Mouse (Mus musculus) erythroblast, adult 5-6 weeks (primary cell): ENCODE measurements around the gene B3galt6. TPM values are rescaled to one million over a fixed set of nuclear protein-coding genes. Genes with fewer than 3 reads are reported as not detected.

Experiments
- total RNA-seq, 2 experiments: library from RNA; stranded (forward) in 1 of 2; stranded (reverse) in 1 of 2; fragments of 150-400 nt in 1 of 2; fragments of 200-764, 138-1000 nt in 1 of 2; gene quantifications; 2 replicates each; pipeline versions ENCODE4 v1.2.3 to v1.2.4; 2015 to 2017; ENCODE audit warnings: low replicate concordance in 2 of 2

B3galt6 gene
- total RNA-seq, 2 experiments from 2014 or later, result 1.2 to 4.4 TPM

Other genes with a start within 250 kb of the B3galt6 start
- 4.6 and 14.0 TPM in 2 replicates for gene Atad3a, start 231.6 kb downstream of the B3galt6 start, total RNA-seq (2015; ENCODE audit: low replicate concordance)
- 11.9 and 17.4 TPM in 2 replicates for gene Atad3a, start 231.6 kb downstream of the B3galt6 start, total RNA-seq (2017; ENCODE audit: low replicate concordance)
- not detected in 2 replicates for gene Vwa1, start 218.0 kb downstream of the B3galt6 start, total RNA-seq (2015; ENCODE audit: low replicate concordance)
- not detected in 2 replicates for gene Vwa1, start 218.0 kb downstream of the B3galt6 start, total RNA-seq (2017; ENCODE audit: low replicate concordance)
- gene Tmem88b, start 206.8 kb downstream of the B3galt6 start, total RNA-seq (2015; ENCODE audit: low replicate concordance), result 1.3 TPM in 1 of 2 replicates, not detected in the other
- 0.42 and 1.3 TPM in 2 replicates for gene Tmem88b, start 206.8 kb downstream of the B3galt6 start, total RNA-seq (2017; ENCODE audit: low replicate concordance)
- 2.5 TPM in 1 of 2 replicates, not detected in the other for gene Ankrd65, start 202.2 kb downstream of the B3galt6 start, total RNA-seq (2015; ENCODE audit: low replicate concordance)
- 1.7 and 4.3 TPM in 2 replicates for gene Ankrd65, start 202.2 kb downstream of the B3galt6 start, total RNA-seq (2017; ENCODE audit: low replicate concordance)
- gene Mrpl20, start 189.8 kb downstream of the B3galt6 start, total RNA-seq (2015; ENCODE audit: low replicate concordance), result 33.0 and 33.8 TPM in 2 replicates
- gene Mrpl20, start 189.8 kb downstream of the B3galt6 start, total RNA-seq (2017; ENCODE audit: low replicate concordance), result 18.9 and 45.0 TPM in 2 replicates
- 117 and 136 TPM in 2 replicates for gene Ccnl2, start 180.2 kb downstream of the B3galt6 start, total RNA-seq (2015; ENCODE audit: low replicate concordance)
- 187 and 202 TPM in 2 replicates for gene Ccnl2, start 180.2 kb downstream of the B3galt6 start, total RNA-seq (2017; ENCODE audit: low replicate concordance)
- gene Aurkaip1, start 161.4 kb downstream of the B3galt6 start, total RNA-seq (2015; ENCODE audit: low replicate concordance), result 25.0 and 35.9 TPM in 2 replicates
- 48.7 and 56.0 TPM in 2 replicates for gene Aurkaip1, start 161.4 kb downstream of the B3galt6 start, total RNA-seq (2017; ENCODE audit: low replicate concordance)
- gene Mxra8, start 153.0 kb downstream of the B3galt6 start, total RNA-seq (2015; ENCODE audit: low replicate concordance), result 2.1 TPM in 1 of 2 replicates, not detected in the other
- gene Mxra8, start 153.0 kb downstream of the B3galt6 start, total RNA-seq (2017; ENCODE audit: low replicate concordance), result not detected in 2 replicates
- 3.7 and 6.7 TPM in 2 replicates for gene Dvl1, start 145.2 kb downstream of the B3galt6 start, total RNA-seq (2015; ENCODE audit: low replicate concordance)
- 4.8 and 6.3 TPM in 2 replicates for gene Dvl1, start 145.2 kb downstream of the B3galt6 start, total RNA-seq (2017; ENCODE audit: low replicate concordance)
- gene Tas1r3, start 129.3 kb downstream of the B3galt6 start, total RNA-seq (2015; ENCODE audit: low replicate concordance), result not detected in 2 replicates
- gene Tas1r3, start 129.3 kb downstream of the B3galt6 start, total RNA-seq (2017; ENCODE audit: low replicate concordance), result 0.14 and 0.85 TPM in 2 replicates
- gene Cptp, start 123.2 kb downstream of the B3galt6 start, total RNA-seq (2015; ENCODE audit: low replicate concordance), result 1.5 and 1.7 TPM in 2 replicates
- gene Cptp, start 123.2 kb downstream of the B3galt6 start, total RNA-seq (2017; ENCODE audit: low replicate concordance), result 2.5 and 6.4 TPM in 2 replicates
- gene Ints11, start 123.1 kb downstream of the B3galt6 start, total RNA-seq (2015; ENCODE audit: low replicate concordance), result 5.6 and 10.0 TPM in 2 replicates
- 7.8 and 8.5 TPM in 2 replicates for gene Ints11, start 123.1 kb downstream of the B3galt6 start, total RNA-seq (2017; ENCODE audit: low replicate concordance)
- gene Pusl1, start 100.9 kb downstream of the B3galt6 start, total RNA-seq (2015; ENCODE audit: low replicate concordance), result 2.3 and 5.9 TPM in 2 replicates
- gene Pusl1, start 100.9 kb downstream of the B3galt6 start, total RNA-seq (2017; ENCODE audit: low replicate concordance), result 2.2 and 5.3 TPM in 2 replicates
- 5.6 and 10.0 TPM in 2 replicates for gene Acap3, start 100.8 kb downstream of the B3galt6 start, total RNA-seq (2015; ENCODE audit: low replicate concordance)
- 4.3 and 23.7 TPM in 2 replicates for gene Acap3, start 100.8 kb downstream of the B3galt6 start, total RNA-seq (2017; ENCODE audit: low replicate concordance)
- gene Ube2j2, start 48.8 kb downstream of the B3galt6 start, total RNA-seq (2015; ENCODE audit: low replicate concordance), result 9.4 and 19.4 TPM in 2 replicates
- 25.6 and 41.3 TPM in 2 replicates for gene Ube2j2, start 48.8 kb downstream of the B3galt6 start, total RNA-seq (2017; ENCODE audit: low replicate concordance)
- gene C1qtnf12, start 30.3 kb downstream of the B3galt6 start, total RNA-seq (2015; ENCODE audit: low replicate concordance), result 99.9 and 100 TPM in 2 replicates
- gene C1qtnf12, start 30.3 kb downstream of the B3galt6 start, total RNA-seq (2017; ENCODE audit: low replicate concordance), result 21.5 and 35.8 TPM in 2 replicates
- 11.1 and 16.7 TPM in 2 replicates for gene Sdf4, start 223 bp upstream of the B3galt6 start, total RNA-seq (2015; ENCODE audit: low replicate concordance)
- gene Sdf4, start 223 bp upstream of the B3galt6 start, total RNA-seq (2017; ENCODE audit: low replicate concordance), result 101 and 127 TPM in 2 replicates
- 5.2 TPM in 1 of 2 replicates, not detected in the other for gene Tnfrsf4, start 21.2 kb upstream of the B3galt6 start, total RNA-seq (2015; ENCODE audit: low replicate concordance)
- 5.5 TPM in 1 of 2 replicates, not detected in the other for gene Tnfrsf4, start 21.2 kb upstream of the B3galt6 start, total RNA-seq (2017; ENCODE audit: low replicate concordance)
- 16.5 TPM in 1 of 2 replicates, not detected in the other for gene Tnfrsf18, start 33.5 kb upstream of the B3galt6 start, total RNA-seq (2015; ENCODE audit: low replicate concordance)
- gene Tnfrsf18, start 33.5 kb upstream of the B3galt6 start, total RNA-seq (2017; ENCODE audit: low replicate concordance), result 2.3 and 2.9 TPM in 2 replicates
- not detected in 2 replicates for gene Ttll10, start 66.8 kb upstream of the B3galt6 start, total RNA-seq (2015; ENCODE audit: low replicate concordance)
- gene Ttll10, start 66.8 kb upstream of the B3galt6 start, total RNA-seq (2017; ENCODE audit: low replicate concordance), result not detected in 2 replicates
- gene 9430015G10Rik, start 117.3 kb upstream of the B3galt6 start, total RNA-seq (2015; ENCODE audit: low replicate concordance), result 5.2 and 7.7 TPM in 2 replicates
- gene 9430015G10Rik, start 117.3 kb upstream of the B3galt6 start, total RNA-seq (2017; ENCODE audit: low replicate concordance), result 11.6 and 16.0 TPM in 2 replicates
- not detected in 2 replicates for gene Rnf223, start 137.9 kb upstream of the B3galt6 start, total RNA-seq (2015; ENCODE audit: low replicate concordance)
- not detected in 2 replicates for gene Rnf223, start 137.9 kb upstream of the B3galt6 start, total RNA-seq (2017; ENCODE audit: low replicate concordance)
- gene Agrn, start 204.8 kb upstream of the B3galt6 start, total RNA-seq (2015; ENCODE audit: low replicate concordance), result 24.2 and 26.7 TPM in 2 replicates
- 22.9 and 27.7 TPM in 2 replicates for gene Agrn, start 204.8 kb upstream of the B3galt6 start, total RNA-seq (2017; ENCODE audit: low replicate concordance)
- gene Isg15, start 208.2 kb upstream of the B3galt6 start, total RNA-seq (2015; ENCODE audit: low replicate concordance), result 70.9 and 108 TPM in 2 replicates
- 185 and 281 TPM in 2 replicates for gene Isg15, start 208.2 kb upstream of the B3galt6 start, total RNA-seq (2017; ENCODE audit: low replicate concordance)
- 8.3 and 18.6 TPM in 2 replicates for gene AW011738, start 210.7 kb upstream of the B3galt6 start, total RNA-seq (2015; ENCODE audit: low replicate concordance)
- gene AW011738, start 210.7 kb upstream of the B3galt6 start, total RNA-seq (2017; ENCODE audit: low replicate concordance), result 29.9 and 35.8 TPM in 2 replicates
- gene Perm1, start 223.2 kb upstream of the B3galt6 start, total RNA-seq (2015; ENCODE audit: low replicate concordance), result 2.3 and 3.6 TPM in 2 replicates
- 4.3 and 4.9 TPM in 2 replicates for gene Perm1, start 223.2 kb upstream of the B3galt6 start, total RNA-seq (2017; ENCODE audit: low replicate concordance)
- gene Plekhn1, start 242.2 kb upstream of the B3galt6 start, total RNA-seq (2015; ENCODE audit: low replicate concordance), result 11.0 and 11.1 TPM in 2 replicates
- gene Plekhn1, start 242.2 kb upstream of the B3galt6 start, total RNA-seq (2017; ENCODE audit: low replicate concordance), result 9.9 and 12.8 TPM in 2 replicates
- 12.1 and 15.0 TPM in 2 replicates for gene Noc2l, start 243.4 kb upstream of the B3galt6 start, total RNA-seq (2015; ENCODE audit: low replicate concordance)
- gene Noc2l, start 243.4 kb upstream of the B3galt6 start, total RNA-seq (2017; ENCODE audit: low replicate concordance), result 24.8 and 28.3 TPM in 2 replicates